Mouse (Mus musculus) retina, postnatal 7 days (tissue): Measurements from ENCODE around the gene H2-Ab1.

Experiments
- DNase-seq: peaks from one replicate; pipeline ENCODE4 v3.0.0-alpha.2; 2012; ENCODE audit warnings: low read depth, low spot score

H2-Ab1 gene

GRCm38 (mm10) chr17:34239601-34240041, 17.9 kb upstream of the H2-Ab1 start:
- no peak for DNase-seq

- DNase-seq = no peak
Measured at GRCm38 (mm10) chr17:34240366-34240765, 17.1 kb upstream of the H2-Ab1 start.

- DNase-seq = no peak
Measured at GRCm38 (mm10) chr17:34240916-34241315, 16.6 kb upstream of the H2-Ab1 start.

GRCm38 (mm10) chr17:34244656-34245055, 12.8 kb upstream of the H2-Ab1 start:
- no peak for DNase-seq

GRCm38 (mm10) chr17:34247047-34247446, 10.4 kb upstream of the H2-Ab1 start:
- no peak for DNase-seq

GRCm38 (mm10) chr17:34248764-34249163, 8.7 kb upstream of the H2-Ab1 start:
- DNase-seq = no peak

- no peak for DNase-seq
Measured at GRCm38 (mm10) chr17:34249361-34249760, 8.1 kb upstream of the H2-Ab1 start.

- DNase-seq = peak; percentile 34
Measured at GRCm38 (mm10) chr17:34249878-34250277, 7.6 kb upstream of the H2-Ab1 start.

- no peak for DNase-seq
Measured at GRCm38 (mm10) chr17:34251666-34252065, 5.8 kb upstream of the H2-Ab1 start.

GRCm38 (mm10) chr17:34256501-34256900, 988 bp upstream of the H2-Ab1 start:
- no peak for DNase-seq

- DNase-seq = no peak
Measured at GRCm38 (mm10) chr17:34260551-34260950, 3.1 kb downstream of the H2-Ab1 start.

- DNase-seq = peak; percentile 79
Measured at GRCm38 (mm10) chr17:34261502-34261901, 4.0 kb downstream of the H2-Ab1 start.

- DNase-seq = peak; percentile 81
Measured at GRCm38 (mm10) chr17:34263068-34263467, 5.6 kb downstream of the H2-Ab1 start.

GRCm38 (mm10) chr17:34263811-34264371, 6.4 kb downstream of the H2-Ab1 start:
- no peak for DNase-seq

GRCm38 (mm10) chr17:34264452-34265351, 7.2 kb downstream of the H2-Ab1 start:
- no peak for DNase-seq

- no peak for DNase-seq
Measured at GRCm38 (mm10) chr17:34268262-34268661, 10.8 kb downstream of the H2-Ab1 start.

GRCm38 (mm10) chr17:34268748-34269147, 11.3 kb downstream of the H2-Ab1 start:
- DNase-seq = no peak

GRCm38 (mm10) chr17:34269817-34270216, 12.3 kb downstream of the H2-Ab1 start:
- no peak for DNase-seq

GRCm38 (mm10) chr17:34270230-34270629, 12.7 kb downstream of the H2-Ab1 start:
- no peak for DNase-seq

- no peak for DNase-seq
Measured at GRCm38 (mm10) chr17:34270940-34271339, 13.5 kb downstream of the H2-Ab1 start.

- DNase-seq = no peak
Measured at GRCm38 (mm10) chr17:34272102-34272501, 14.6 kb downstream of the H2-Ab1 start.

GRCm38 (mm10) chr17:34280499-34281038, 23.1 kb downstream of the H2-Ab1 start:
- DNase-seq = no peak

GRCm38 (mm10) chr17:34281836-34282235, 24.3 kb downstream of the H2-Ab1 start:
- DNase-seq = no peak
